Mouse (Mus musculus) ES-E14 (cell line): ENCODE results near the gene Tcf25. TPM values are rescaled to one million over a fixed set of nuclear protein-coding genes. Genes with fewer than 3 reads are reported as not detected.

Experiments used
- DNase-seq: peaks from one replicate; pipeline ENCODE4 v3.0.0-alpha.2; 2013; ENCODE audit warnings: low read depth, low spot score
- H3K27ac ChIP-seq: 2 replicates; pipeline ENCODE4 v1.5.1; 2012; ENCODE audit warnings: low read depth, mild to moderate bottlenecking, low read length, moderate library complexity, mixed read lengths; ENCODE audit not compliant: poor library complexity, insufficient read depth, severe bottlenecking
- H3K36me3 ChIP-seq: 2 replicates; pipeline ENCODE4 v1.6.1; 2012; ENCODE audit warnings: mild to moderate bottlenecking, low read length, moderate library complexity, mixed read lengths; ENCODE audit not compliant: control insufficient read depth, poor library complexity, insufficient read depth, severe bottlenecking
- H3K4me1 ChIP-seq, 2 experiments: fragments of 150-350 bp in 1 of 2; sonication (generic) in 1 of 2; 2 replicates each; pipeline ENCODE4 v1.6.1; 2012; ENCODE audit warnings: low read length in 2 of 2, mild to moderate bottlenecking in 1 of 2, mixed read lengths in 1 of 2; ENCODE audit not compliant: control insufficient read depth in 2 of 2, insufficient read depth in 2 of 2, poor library complexity in 1 of 2
- H3K4me3 ChIP-seq, 2 experiments: fragments of 150-350 bp in 1 of 2; sonication (generic) in 1 of 2; 2 replicates each; pipeline ENCODE4 v1.5.1; 2012; ENCODE audit warnings: low read length in 2 of 2, low read depth in 1 of 2, mild to moderate bottlenecking in 1 of 2, mixed read lengths in 1 of 2; ENCODE audit not compliant: insufficient read depth in 1 of 2, poor library complexity in 1 of 2, severe bottlenecking in 1 of 2
- H3K9ac ChIP-seq: 2 replicates; pipeline ENCODE4 v1.6.1; 2012; ENCODE audit warnings: low read depth, mild to moderate bottlenecking, low read length, mixed read lengths; ENCODE audit not compliant: poor library complexity, insufficient read depth, severe bottlenecking
- H3K9me3 ChIP-seq: fragments of 150-350 bp; sonication (generic); 2 replicates; pipeline ENCODE4 v1.6.1; 2012; ENCODE audit warnings: low read depth, mild to moderate bottlenecking, low read length; ENCODE audit not compliant: control insufficient read depth, insufficient read depth
- CHD2 ChIP-seq: IDR thresholded peaks from 2 replicates; pipeline ENCODE4 v1.6.1; 2014; ENCODE audit warnings: mild to moderate bottlenecking, low read depth, low read length, inconsistent platforms
- HCFC1 ChIP-seq: IDR thresholded peaks from 2 replicates; pipeline ENCODE4 v1.6.1; 2012; ENCODE audit warnings: low read length, inconsistent platforms, borderline replicate concordance; ENCODE audit not compliant: insufficient read depth
- MAFK ChIP-seq: IDR thresholded peaks from 2 replicates; pipeline ENCODE4 v1.6.1; 2014; ENCODE audit warnings: mild to moderate bottlenecking, low read depth, low read length, inconsistent platforms; ENCODE audit not compliant: insufficient read depth
- ZC3H11A ChIP-seq: IDR thresholded peaks from 2 replicates; pipeline ENCODE4 v1.6.1; 2012; ENCODE audit warnings: low read depth, mild to moderate bottlenecking, inconsistent platforms, low read length, borderline replicate concordance
- ZNF384 ChIP-seq: IDR thresholded peaks from 2 replicates; pipeline ENCODE4 v1.6.1; 2012; ENCODE audit warnings: low read depth, low read length, inconsistent platforms
- in situ Hi-C, 2 experiments: fragments of 600-800 bp; cut with MboI; formaldehyde crosslinking; loops; one replicate each; pipeline ENCODE4 v1.15.1; 2025; ENCODE audit warnings: low sequenced_read_pairs in 2 of 2, inconsistent platforms in 1 of 2; ENCODE audit not compliant: unreplicated experiment in 2 of 2
- total RNA-seq: library from RNA; depleted of rRNA; stranded (reverse); fragments of 300-350 nt; gene quantifications from 2 replicates; pipeline ENCODE4 v1.2.3, GENCODE M21; 2012

Gene Tcf25
- total RNA-seq, 1 experiment = 114 TPM

- no peaks in the 10 kb centered on the region for H3K9me3 ChIP-seq
- no peak overlapping the region for H3K27ac ChIP-seq
- H3K4me3 ChIP-seq = no peak overlapping the region
- peaks cover 4 to 9% of the 10 kb centered on the region in 2 experiments; a peak in 3 of 4 replicates for H3K4me1 ChIP-seq
- H3K9ac ChIP-seq = no peak overlapping the region
- in situ Hi-C loops = no loop called here
- TF ChIP-seq ZNF384 = no peak
- no peak for TF ChIP-seq MAFK
- no peak for TF ChIP-seq CHD2
- no peak for TF ChIP-seq HCFC1
- TF ChIP-seq ZC3H11A = no peak
- H3K36me3 ChIP-seq = no peaks in the 10 kb centered on the region
- DNase-seq = no peak
Observed at GRCm38 (mm10) chr8:123330701-123331100, 42.9 kb upstream of the Tcf25 start.

- TF ChIP-seq CHD2 = no peak
- no peak for TF ChIP-seq MAFK
- no peak for TF ChIP-seq ZC3H11A
- TF ChIP-seq HCFC1 = no peak
- TF ChIP-seq ZNF384 = no peak
- no peak overlapping the region for H3K4me3 ChIP-seq
Observed at GRCm38 (mm10) chr8:123331301-123331700, 42.3 kb upstream of the Tcf25 start.

GRCm38 (mm10) chr8:123331810-123332209 is 41.7 kb upstream of the Tcf25 start:
- Histone ChIP-seq H3K4me1 (peaks cover 4 to 9% of the 10 kb centered on the region in 2 experiments; a peak in 3 of 4 replicates), H3K9ac (no peak overlapping the region), H3K36me3 (no peaks in the 10 kb centered on the region), H3K9me3 (no peaks in the 10 kb centered on the region), H3K4me3 (peak overlapping the region; percentile 66 to 70), H3K27ac (no peak overlapping the region)
- in situ Hi-C loops = no loop called here
- TF ChIP-seq MAFK (no peak), CHD2 (no peak), HCFC1 (no peak), ZC3H11A (no peak), ZNF384 (no peak)
- DNase-seq = no peak

More at GRCm38 (mm10) chr8:123331301-123331700, 42.3 kb upstream of the Tcf25 start:
- no peaks in the 10 kb centered on the region for H3K9me3 ChIP-seq
- DNase-seq = no peak
- H3K27ac ChIP-seq = no peak overlapping the region
- H3K36me3 ChIP-seq = no peaks in the 10 kb centered on the region
- no peak overlapping the region for H3K9ac ChIP-seq
- H3K4me1 ChIP-seq = peaks cover 4 to 9% of the 10 kb centered on the region in 2 experiments; a peak in 3 of 4 replicates
- in situ Hi-C loops = no loop called here

- TF ChIP-seq HCFC1 (peak; percentile 37; the same call in 1 of the 2 replicates), MAFK (no peak)
- H3K27ac ChIP-seq = no peak within 1 kb of the TSS; the same call in 1 of the 2 replicates
- H3K9ac ChIP-seq = peak within 1 kb of the TSS; percentile 35
- H3K4me1 ChIP-seq = peaks cover 4 to 14% of the 10 kb centered on the region in 2 experiments; a peak in 3 of 4 replicates
- in situ Hi-C loops = no loop called here
- peak; percentile 92 for DNase-seq
- peak within 1 kb of the TSS; percentile 66 to 70 for H3K4me3 ChIP-seq
- H3K36me3 ChIP-seq = no peaks in the 10 kb centered on the region
- no peaks in the 10 kb centered on the region for H3K9me3 ChIP-seq
Observed at GRCm38 (mm10) chr8:123332262-123333090, 41.1 kb upstream of the Tcf25 start, which contains the start of gene Spire2. Gene Spire2 (plus strand): TSS chr8:123332713.
